ENCODE assay signal across 8 mouse cellular contexts in the genomic region with DNA sequence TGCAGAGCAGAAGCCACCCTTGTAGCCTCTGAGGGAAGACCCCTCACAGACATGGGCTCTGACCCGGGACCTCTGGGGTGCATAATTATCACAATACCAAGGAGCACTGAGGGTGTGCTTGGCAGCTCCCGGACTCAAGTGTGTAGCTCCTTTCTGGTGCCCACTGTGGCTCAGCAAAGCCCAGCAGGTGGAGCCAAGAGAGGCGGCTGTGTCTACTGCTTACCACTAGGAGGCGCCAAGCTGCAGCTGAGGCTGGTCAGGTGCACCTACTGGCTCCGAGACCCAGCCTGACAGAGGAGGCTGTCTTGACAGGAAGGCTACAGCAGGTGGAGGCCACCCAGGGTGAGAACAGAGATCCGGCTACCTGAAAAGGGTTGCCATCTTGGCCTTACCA. TPM values are rescaled to one million over a fixed set of nuclear protein-coding genes. Genes with fewer than 3 reads are reported as not detected.
DNase-seq lines count a peak whose midpoint lies in the region; ATAC-seq and TF ChIP-seq lines count a peak whose summit lies in the region.

No protein-coding gene starts in this region.

- H3K9me3 ChIP-seq in ES-Bruce4 (replicated peaks; ENCODE audit: control insufficient read depth, insufficient read depth, low read length, poor library complexity, severe bottlenecking): no peaks in the 10 kb centered on the region
- no peaks in the 10 kb centered on the region for H3K9me3 ChIP-seq in forebrain, embryonic 11.5 days (ENCODE audit: control insufficient read depth, low read length)
- no peaks in the 10 kb centered on the region for H3K9me3 ChIP-seq in hindbrain, embryonic 12.5 days (replicated peaks)
- H3K9me3 ChIP-seq in midbrain, embryonic 12.5 days: no peaks in the 10 kb centered on the region

- H3K4me2 ChIP-seq in forebrain, embryonic 11.5 days (ENCODE audit: low read depth, low read length, severe bottlenecking): no peak overlapping the region
- H3K4me2 ChIP-seq in hindbrain, embryonic 12.5 days (replicated peaks): no peak overlapping the region
- no peak overlapping the region for H3K4me2 ChIP-seq in midbrain, embryonic 12.5 days (replicated peaks)

- H3K36me3 ChIP-seq in ES-Bruce4 (ENCODE audit: control insufficient read depth, insufficient read depth, low read length, poor library complexity, severe bottlenecking): no peaks in the 10 kb centered on the region
- no peaks in the 10 kb centered on the region for H3K36me3 ChIP-seq in forebrain, embryonic 11.5 days (ENCODE audit: control insufficient read depth, insufficient read depth, low read length)
- H3K36me3 ChIP-seq in hindbrain, embryonic 12.5 days: no peaks in the 10 kb centered on the region
- no peaks in the 10 kb centered on the region for H3K36me3 ChIP-seq in midbrain, embryonic 12.5 days

- no peaks in the 10 kb centered on the region for H3K4me1 ChIP-seq in ES-Bruce4 (ENCODE audit: control insufficient read depth, insufficient read depth, low read length)
- H3K4me1 ChIP-seq in forebrain, embryonic 11.5 days (replicated peaks; ENCODE audit: control insufficient read depth, insufficient read depth, low read length): no peaks in the 10 kb centered on the region
- H3K4me1 ChIP-seq in hindbrain, embryonic 12.5 days: peaks cover 5% of the 10 kb centered on the region; the same call in 1 of the 2 replicates
- H3K4me1 ChIP-seq in midbrain, embryonic 12.5 days: no peaks in the 10 kb centered on the region

- no peaks in the 10 kb centered on the region for H3K27me3 ChIP-seq in ES-Bruce4 (ENCODE audit: control insufficient read depth, insufficient read depth, low read length, poor library complexity, severe bottlenecking)
- no peaks in the 10 kb centered on the region; the same call in 1 of the 2 replicates for H3K27me3 ChIP-seq in forebrain, embryonic 11.5 days (ENCODE audit: control insufficient read depth, insufficient read depth, low read length)
- 0 out of 2 replicates have a peak, but pooled peaks cover 5% of the 10 kb centered on the region for H3K27me3 ChIP-seq in hindbrain, embryonic 12.5 days
- peaks cover 26% of the 10 kb centered on the region for H3K27me3 ChIP-seq in midbrain, embryonic 12.5 days

- WGBS in forebrain, embryonic 11.5 days: 10% methylated on average over 6 of the region's 6 CpGs
- 15% methylated on average over 6 of the region's 6 CpGs for WGBS in hindbrain, embryonic 12.5 days
- WGBS in midbrain, embryonic 12.5 days: 13% methylated on average over 6 of the region's 6 CpGs

- peak; percentile 77 for ATAC-seq in forebrain, embryonic 11.5 days (replicated peaks; ENCODE audit: low FRiP score)
- ATAC-seq in hindbrain, embryonic 12.5 days (ENCODE audit: low FRiP score): peak; percentile 26; the same call in 1 of the 2 replicates
- peak; percentile 55 for ATAC-seq in midbrain, embryonic 12.5 days (ENCODE audit: low FRiP score, low read depth)
- no peak for ATAC-seq in monocyte, adult 5-6 weeks (replicated peaks; ENCODE audit: insufficient number of reproducible peaks, low FRiP score, low TSS enrichment, poor library complexity, severe bottlenecking)

- H3K4me3 ChIP-seq in ES-Bruce4 (ENCODE audit: low read depth, low read length): no peak overlapping the region
- H3K4me3 ChIP-seq in forebrain, embryonic 11.5 days (ENCODE audit: low read depth, low read length): no peak overlapping the region
- no peak overlapping the region for H3K4me3 ChIP-seq in hindbrain, embryonic 12.5 days
- no peak overlapping the region for H3K4me3 ChIP-seq in midbrain, embryonic 12.5 days

- no peak overlapping the region for H3K27ac ChIP-seq in ES-Bruce4 (ENCODE audit: insufficient read depth, low read length)
- no peak overlapping the region for H3K27ac ChIP-seq in forebrain, embryonic 11.5 days (ENCODE audit: low read depth, low read length)
- no peak overlapping the region for H3K27ac ChIP-seq in hindbrain, embryonic 12.5 days
- no peak overlapping the region for H3K27ac ChIP-seq in midbrain, embryonic 12.5 days (replicated peaks)

- no peak overlapping the region for H3K9ac ChIP-seq in ES-Bruce4 (ENCODE audit: low read depth, poor library complexity, severe bottlenecking)
- H3K9ac ChIP-seq in forebrain, embryonic 11.5 days (ENCODE audit: low read length): no peak overlapping the region
- 0 out of 2 replicates have a peak overlapping the region, but pooled peaks have one; percentile 3 for H3K9ac ChIP-seq in hindbrain, embryonic 12.5 days
- no peak overlapping the region for H3K9ac ChIP-seq in midbrain, embryonic 12.5 days (replicated peaks)

- peak; percentile 100 for TF ChIP-seq CTCF in ES-Bruce4 (IDR thresholded peaks at IDR 0.05; ENCODE audit: low read depth, low read length)

- TF ChIP-seq POLR2A in ES-Bruce4 (IDR thresholded peaks at IDR 0.05; ENCODE audit: insufficient read depth, low read length): no peak

- peak; percentile 54 to 57 for DNase-seq in adrenal gland, adult 18-20 months (ENCODE audit: low spot score in 2 of 2)
- DNase-seq in forebrain, embryonic 11.5 days (ENCODE audit: low spot score): peak; percentile 89
- DNase-seq in left cerebral cortex, adult 8-10 months (ENCODE audit: low spot score in 2 of 2): peak; percentile 36 to 39
- DNase-seq in spleen, postnatal 14 days (ENCODE audit: low spot score in 2 of 2): peak; percentile 13 to 30

- TF ChIP-seq EP300 in ES-Bruce4 (IDR thresholded peaks at IDR 0.05; ENCODE audit: insufficient read depth, low read depth, low read length): no peak

RNA-seq across cellular contexts. Expression of a gene that starts 56.9 kb away (rescaled TPM):
- polyA plus RNA-seq in ES-Bruce4 (2011; ENCODE audit: insufficient read depth, insufficient read length, low read depth, missing spikeins): 0.61 and 1.0 TPM in 2 replicates
- under 1 TPM; 0.40 to 0.64 TPM for total RNA-seq in adrenal gland, adult 18-20 months (2021)
- polyA plus RNA-seq in forebrain, embryonic 11.5 days (2014; fragmentation: Nextera tagmentation; extraction: Ambion mirVana): 0.39 and 1.1 TPM in 2 replicates
- 0.48 and 0.90 TPM in 2 replicates for polyA plus RNA-seq in hindbrain, embryonic 12.5 days (2016; fragmentation: Nextera tagmentation; extraction: Ambion mirVana)
- 10 to 100 TPM; 12.3 to 15.1 (median 13.7) TPM for total RNA-seq in left cerebral cortex, adult 8-10 months (2022)
- polyA plus RNA-seq in midbrain, embryonic 12.5 days (2016; fragmentation: Nextera tagmentation; extraction: Ambion mirVana): 0.15 and 0.25 TPM in 2 replicates
- total RNA-seq in monocyte, adult 5-6 weeks (2017): not detected in 3 replicates

Comparison
In these comparisons a context has a peak if more than half of its experiments do, and no peak if none do; other contexts are left out.
1. DNase-seq: peak in every context shown above with its lines; median percentile 89 in forebrain, embryonic 11.5 days; 56 in adrenal gland, adult 18-20 months; 38 in left cerebral cortex, adult 8-10 months; 22 in spleen, postnatal 14 days.